Mouse (Mus musculus) thymus, adult 2 months (tissue): ENCODE results near the gene Svs3b.

Source experiments
- CTCF ChIP-seq: fragments of 200-500 bp; IDR thresholded peaks from 2 replicates; pipeline ENCODE4 v1.5.1; 2012; ENCODE audit warnings: mild to moderate bottlenecking, control low read depth, low read length, moderate library complexity, borderline replicate concordance; ENCODE audit not compliant: control insufficient read depth, poor library complexity, insufficient read depth; ENCODE audit errors: extremely low read depth
- POLR2A ChIP-seq: fragments of 200-500 bp; IDR thresholded peaks from 2 replicates; pipeline ENCODE4 v1.6.1; 2012; ENCODE audit warnings: mild to moderate bottlenecking, low read length, control low read depth, moderate library complexity; ENCODE audit not compliant: control insufficient read depth, poor library complexity, insufficient read depth; ENCODE audit errors: extremely low read depth

GRCm38 (mm10) chr2:164238366-164238765 is 18.1 kb downstream of the Svs3b start, which contains the start of gene Svs2:
- TF ChIP-seq CTCF (no peak), POLR2A (no peak)
